Mouse (Mus musculus) heart, postnatal 10 days (tissue): ENCODE results near the gene Slc6a21. TPM values are rescaled to one million over a fixed set of nuclear protein-coding genes. Genes with fewer than 3 reads are reported as not detected.

Experiments used
- DNase-seq, 2 experiments: peaks; one replicate each; pipeline ENCODE4 v3.0.0; 2021
- intact Hi-C: fragments of 180-260 bp; cut with DNase I; formaldehyde crosslinking; loops from one replicate; pipeline ENCODE4 v1.15.1; 2025
- total RNA-seq, 2 experiments: library from RNA; stranded (reverse); gene quantifications; 2 replicates each; pipeline ENCODE4 v1.2.3; 2021

Gene Slc6a21
- total RNA-seq = not detected

DNA sequence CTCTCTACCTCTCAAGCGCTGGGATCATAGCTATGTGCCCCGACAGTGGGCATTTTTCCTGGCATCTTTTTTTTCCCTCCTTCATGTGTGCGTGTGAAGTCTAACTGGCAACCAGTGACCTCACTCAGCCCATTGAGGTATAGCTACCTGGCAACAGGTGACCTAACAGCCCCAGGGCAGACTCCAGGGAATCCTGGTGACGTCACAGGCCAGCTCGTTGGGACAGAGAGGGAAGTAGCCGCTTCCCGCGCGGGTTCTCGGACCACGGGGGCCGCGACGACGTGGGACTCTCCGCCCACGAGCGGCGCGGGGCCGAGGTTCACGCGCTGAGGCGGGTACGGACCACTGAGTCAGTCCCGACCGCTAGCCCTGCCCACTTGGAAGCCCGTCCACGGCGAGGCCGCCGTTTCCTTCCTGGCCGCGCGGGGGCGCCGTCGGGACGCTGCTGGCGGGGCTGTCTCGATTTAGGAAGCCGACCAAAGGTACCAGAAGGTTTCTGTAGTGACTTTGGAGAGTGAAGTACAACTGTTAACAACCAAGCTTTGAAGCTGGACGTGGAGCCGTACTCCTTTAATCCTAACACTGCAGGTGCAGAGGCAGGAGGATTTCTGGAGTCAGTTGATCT lies at the start of gene Slc6a21:
Slc6a21 (plus strand) TSS at position 378 of the 625 bp plus-strand sequence.
- peak; percentile 77 to 87 for DNase-seq
- intact Hi-C loops = no loop called here

DNA sequence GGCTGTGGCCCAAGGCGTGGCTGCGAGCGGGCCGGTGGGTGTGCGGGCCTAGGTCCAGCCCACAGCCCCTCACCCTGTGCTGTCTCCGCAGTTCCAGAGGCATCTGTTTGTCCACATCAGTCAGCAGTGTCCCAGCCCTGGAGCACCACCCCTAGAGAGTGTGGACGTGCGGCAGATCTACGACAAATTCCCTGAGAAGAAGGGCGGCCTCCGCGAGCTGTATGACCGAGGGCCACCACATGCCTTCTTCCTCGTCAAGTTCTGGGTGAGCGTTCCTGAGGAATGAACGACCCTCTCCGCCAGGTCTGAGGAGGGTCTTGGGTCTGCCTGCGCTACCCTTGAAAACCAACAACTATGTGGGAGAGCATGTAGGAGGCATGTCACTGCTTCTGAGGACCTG lies 48.8 kb upstream of the Slc6a21 start:
- intact Hi-C loops = no loop called here
- DNase-seq = no peak

GRCm38 (mm10) chr7:45229046-45229445 lies 48.3 kb upstream of the Slc6a21 start:
- intact Hi-C loops = no loop called here

GRCm38 (mm10) chr7:45229459-45230203 lies 47.7 kb upstream of the Slc6a21 start:
- no peak for DNase-seq
- intact Hi-C loops = no loop called here

More at GRCm38 (mm10) chr7:45229046-45229445, 48.3 kb upstream of the Slc6a21 start:
- DNase-seq = no peak

DNA sequence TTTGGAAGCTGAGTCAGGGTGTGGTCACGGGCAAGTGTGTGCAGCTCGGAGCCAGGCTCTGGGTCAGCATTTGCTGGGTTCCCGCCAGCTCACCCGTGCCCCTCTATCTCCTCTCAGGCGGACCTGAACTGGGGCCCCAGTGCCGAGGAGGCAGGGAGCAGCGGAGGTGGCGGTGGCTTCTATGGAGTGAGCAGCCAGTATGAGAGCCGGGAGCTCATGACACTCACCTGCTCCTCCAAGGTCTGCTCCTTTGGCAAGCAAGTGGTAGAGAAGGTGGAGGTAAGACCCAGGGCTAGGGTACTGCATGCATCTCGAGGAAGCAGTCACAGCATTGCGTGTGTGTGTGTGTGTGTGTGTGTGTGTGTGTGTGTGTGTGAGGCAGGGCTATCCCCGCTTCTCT lies 46.1 kb upstream of the Slc6a21 start:
- no peak for DNase-seq
- intact Hi-C loops = no loop called here

DNA sequence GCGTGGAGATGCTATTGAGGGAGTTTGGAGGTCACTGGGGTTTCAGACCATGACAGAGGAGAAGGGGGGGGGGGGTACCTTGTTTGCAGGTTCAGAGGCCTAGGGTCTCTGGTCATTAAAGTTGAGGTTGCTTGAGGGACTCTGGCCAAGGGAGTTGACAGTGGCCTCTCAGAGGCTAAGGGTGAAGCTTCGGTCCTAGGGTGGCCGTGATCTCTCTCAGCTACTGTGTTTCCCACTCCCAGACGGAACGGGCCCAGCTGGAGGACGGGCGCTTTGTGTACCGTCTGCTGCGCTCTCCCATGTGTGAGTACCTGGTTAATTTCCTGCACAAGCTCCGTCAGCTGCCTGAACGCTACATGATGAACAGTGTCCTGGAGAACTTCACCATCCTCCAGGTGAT lies 45.4 kb upstream of the Slc6a21 start:
- DNase-seq = no peak
- intact Hi-C loops = no loop called here

GRCm38 (mm10) chr7:45232716-45233465 lies 44.4 kb upstream of the Slc6a21 start:
- intact Hi-C loops = no loop called here

GRCm38 (mm10) chr7:45233580-45234332 lies 43.6 kb upstream of the Slc6a21 start:
- peak; percentile 22 to 34 for DNase-seq
- intact Hi-C loops = no loop called here

More at GRCm38 (mm10) chr7:45232716-45233465, 44.4 kb upstream of the Slc6a21 start:
- no peak for DNase-seq

- intact Hi-C loops = no loop called here
- no peak for DNase-seq
These were observed 42.9 kb upstream of the Slc6a21 start for GRCm38 (mm10) chr7:45234333-45234841.

DNA sequence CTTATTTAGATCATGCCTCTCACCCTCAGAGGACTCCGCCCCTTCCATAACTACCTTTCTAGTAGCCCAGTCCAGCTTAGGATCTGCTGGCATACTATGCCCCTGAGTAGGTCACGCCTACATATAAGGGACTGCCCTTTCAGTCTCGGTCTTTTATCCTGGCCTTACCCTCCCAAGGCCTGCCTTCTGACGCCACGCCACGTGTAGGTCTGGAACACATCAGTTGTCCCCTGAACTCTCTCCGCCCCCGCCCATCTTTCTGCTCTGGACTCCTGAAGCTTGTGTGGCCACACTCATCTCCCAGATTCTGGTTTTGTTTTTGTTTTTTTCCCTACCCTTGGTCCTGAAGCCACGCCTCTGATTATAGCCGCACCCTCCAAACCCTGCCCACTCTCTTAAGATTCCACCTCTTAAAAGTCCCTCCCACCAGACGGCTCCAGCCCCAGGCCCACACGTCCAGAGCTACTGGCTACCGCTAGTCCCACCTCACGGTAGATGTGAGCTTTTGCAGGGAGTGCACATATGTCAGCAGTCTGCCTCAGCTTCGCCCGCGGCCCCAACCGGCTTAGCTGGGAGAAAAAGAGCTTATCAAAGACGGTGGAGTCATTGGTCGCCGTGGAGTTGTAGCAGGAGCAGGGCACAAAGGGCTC lies 42.3 kb upstream of the Slc6a21 start:
- DNase-seq = peak; percentile 51 to 54
- intact Hi-C loops = no loop called here

- peak; percentile 23 to 34 for DNase-seq
These were observed 41.6 kb upstream of the Slc6a21 start for GRCm38 (mm10) chr7:45235656-45236180.

GRCm38 (mm10) chr7:45237747-45238699 lies 39.3 kb upstream of the Slc6a21 start:
- intact Hi-C loops = no loop called here
- no peak for DNase-seq

More at GRCm38 (mm10) chr7:45235656-45236180, 41.6 kb upstream of the Slc6a21 start:
- intact Hi-C loops = no loop called here

GRCm38 (mm10) chr7:45238723-45239496 lies 38.4 kb upstream of the Slc6a21 start, which contains the start of gene Cd37:
Gene Cd37, minus strand, starts transcription at chr7:45239115.
- intact Hi-C loops = no loop called here
- DNase-seq = peak; percentile 28 to 33

- intact Hi-C loops = no loop called here
- DNase-seq = no peak
These were observed 37.2 kb upstream of the Slc6a21 start for GRCm38 (mm10) chr7:45240109-45240508.

- peak; percentile 28 to 47 for DNase-seq
- intact Hi-C loops = no loop called here
These were observed 36.5 kb upstream of the Slc6a21 start, which contains the start of gene Slc6a16 for GRCm38 (mm10) chr7:45240633-45241388. Gene Slc6a16, plus strand, starts transcription at chr7:45241085.

GRCm38 (mm10) chr7:45241389-45241749 lies 35.9 kb upstream of the Slc6a21 start:
- no peak for DNase-seq
- intact Hi-C loops = no loop called here

GRCm38 (mm10) chr7:45247666-45248065 lies 29.6 kb upstream of the Slc6a21 start:
- DNase-seq = no peak
- intact Hi-C loops = loop anchor here (5.0 kb wide), 1 partner anchor 50 kb away; no protein-coding TSS in a partner anchor
